Mouse (Mus musculus) activated CD4-positive, CD25-positive, alpha-beta regulatory T cell, adult 4 months (primary cell): ENCODE measurements at regions not wholly inside any gene's neighbourhood (a gene's known extent, or its start where the extent isn't known, plus 50 kb on each side); places are given as distances from the start of the nearest gene placed in this dataset.
A peak's percentile ranks its signal among the peaks of the same experiment; 100 is the strongest.
"Not testable (repeated sequence)": the region's sequence is repeated elsewhere in the genome, so short reads cannot be mapped to it uniquely, and the experiment has no call there.

Experiments used
- ATAC-seq: one replicate; pipeline ENCODE4 v1.8.0; 2017

GRCm38 (mm10) chr12:115121899-115122298 lies 925.6 kb upstream of the Zfp386 start:
- ATAC-seq, result peak; percentile 75

DNA sequence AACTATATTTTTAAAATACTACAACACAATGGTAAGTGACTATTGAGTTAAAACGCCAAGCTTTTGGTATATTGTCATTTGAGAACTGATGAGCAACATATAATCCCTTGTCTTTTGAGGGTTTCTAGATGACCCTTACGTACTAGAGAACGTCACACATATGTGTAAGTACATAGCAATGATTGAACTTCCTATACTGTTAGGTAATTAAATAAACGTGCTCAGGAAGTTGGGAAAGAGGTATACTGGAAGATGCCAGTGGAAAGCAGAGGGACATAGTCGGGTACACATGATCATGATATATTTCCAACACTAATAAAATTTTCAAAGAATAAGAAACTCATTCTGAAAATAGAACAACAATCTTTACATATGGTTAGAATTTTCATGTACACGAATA lies 914.6 kb upstream of the Zfp386 start:
- ATAC-seq, result not testable (repeated sequence)

DNA sequence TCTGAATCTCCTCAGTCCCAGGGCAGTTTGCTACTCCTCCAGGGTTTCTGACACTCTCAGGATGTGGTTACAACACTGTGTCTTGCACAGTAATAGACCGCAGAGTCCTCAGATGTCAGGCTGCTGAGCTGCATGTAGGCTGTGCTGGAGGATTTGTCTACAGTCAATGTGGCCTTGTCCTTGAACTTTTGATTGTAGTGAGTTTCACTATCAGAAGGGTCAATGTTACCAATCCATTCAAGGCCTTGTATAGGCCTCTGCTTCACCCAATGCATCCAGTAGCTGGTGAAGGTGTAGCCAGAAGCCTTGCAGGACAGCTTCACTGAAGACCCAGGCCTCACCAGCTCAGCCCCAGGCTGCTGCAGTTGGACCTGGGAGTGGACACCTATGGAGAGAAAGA lies 902.1 kb upstream of the Zfp386 start:
- peak; percentile 68 for ATAC-seq

- ATAC-seq, result not testable (repeated sequence)
Observed at GRCm38 (mm10) chr12:115146471-115146870, 901.1 kb upstream of the Zfp386 start.

DNA sequence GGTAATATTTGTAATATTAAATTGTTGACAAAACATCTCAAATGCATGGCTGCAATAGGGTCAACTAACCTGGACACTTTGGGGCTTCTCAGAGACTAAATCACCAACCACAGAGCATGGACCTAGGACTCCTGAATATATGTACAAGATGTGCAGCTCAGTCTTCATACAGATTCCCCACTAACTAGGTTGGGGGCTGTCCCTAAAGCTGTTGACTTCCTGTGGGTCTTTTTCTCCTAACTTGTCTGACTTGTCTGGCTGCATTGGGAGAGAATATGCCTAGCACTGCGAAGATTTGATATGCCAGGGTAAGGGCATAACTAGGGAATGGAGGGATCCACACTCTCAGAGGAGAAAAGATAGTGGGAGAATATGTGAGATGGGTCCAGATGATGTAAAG lies 895.6 kb upstream of the Zfp386 start:
- ATAC-seq, result peak; percentile 82

- peak; percentile 36 for ATAC-seq
Observed at GRCm38 (mm10) chr12:115158231-115158630, 889.3 kb upstream of the Zfp386 start.

DNA sequence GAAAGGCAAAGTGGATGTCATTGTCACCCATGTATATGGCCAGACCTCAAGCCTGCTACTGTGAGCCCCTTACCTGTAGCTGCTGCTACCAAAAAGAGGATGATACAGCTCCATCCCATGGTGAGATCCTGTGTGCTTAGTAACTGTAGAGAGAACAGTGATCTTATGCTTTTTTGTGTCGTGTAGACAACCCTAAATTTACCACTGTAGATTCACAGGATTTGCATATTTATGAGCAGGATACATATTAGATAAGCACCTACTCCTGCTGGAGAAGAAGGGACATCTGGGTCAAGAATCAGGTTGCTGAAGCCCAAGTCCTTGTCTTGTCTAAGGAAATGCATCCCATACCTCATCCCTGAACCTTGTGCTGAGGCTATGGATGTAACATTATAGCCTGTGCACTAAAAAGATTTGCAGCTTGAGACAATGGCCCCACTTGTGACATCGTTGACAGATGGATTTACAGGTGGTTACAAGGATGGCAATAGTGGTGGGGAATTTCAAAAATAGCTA lies 888.7 kb upstream of the Zfp386 start:
- ATAC-seq, result not testable (repeated sequence)

DNA sequence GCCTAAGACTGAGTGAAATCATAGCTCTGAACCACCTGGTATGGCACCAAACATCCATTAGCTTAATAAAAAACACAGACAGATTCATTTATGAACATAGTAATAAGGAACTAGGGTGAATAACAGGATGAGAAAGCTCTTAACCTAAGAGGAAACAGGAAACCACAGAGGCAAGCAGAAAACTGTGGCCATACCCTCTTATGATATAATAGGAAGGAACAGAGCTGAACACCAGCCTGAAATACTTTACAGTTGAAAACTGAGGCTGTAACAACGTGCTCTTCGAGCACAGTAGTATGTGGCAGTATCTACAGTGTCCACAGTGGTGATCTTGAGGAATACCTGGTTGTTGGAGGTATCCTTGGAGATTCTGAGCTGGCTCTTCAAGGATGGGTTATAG lies 882.0 kb upstream of the Zfp386 start:
- ATAC-seq, result peak; percentile 93

GRCm38 (mm10) chr12:115166006-115166405 lies 881.5 kb upstream of the Zfp386 start:
- not testable (repeated sequence) for ATAC-seq

DNA sequence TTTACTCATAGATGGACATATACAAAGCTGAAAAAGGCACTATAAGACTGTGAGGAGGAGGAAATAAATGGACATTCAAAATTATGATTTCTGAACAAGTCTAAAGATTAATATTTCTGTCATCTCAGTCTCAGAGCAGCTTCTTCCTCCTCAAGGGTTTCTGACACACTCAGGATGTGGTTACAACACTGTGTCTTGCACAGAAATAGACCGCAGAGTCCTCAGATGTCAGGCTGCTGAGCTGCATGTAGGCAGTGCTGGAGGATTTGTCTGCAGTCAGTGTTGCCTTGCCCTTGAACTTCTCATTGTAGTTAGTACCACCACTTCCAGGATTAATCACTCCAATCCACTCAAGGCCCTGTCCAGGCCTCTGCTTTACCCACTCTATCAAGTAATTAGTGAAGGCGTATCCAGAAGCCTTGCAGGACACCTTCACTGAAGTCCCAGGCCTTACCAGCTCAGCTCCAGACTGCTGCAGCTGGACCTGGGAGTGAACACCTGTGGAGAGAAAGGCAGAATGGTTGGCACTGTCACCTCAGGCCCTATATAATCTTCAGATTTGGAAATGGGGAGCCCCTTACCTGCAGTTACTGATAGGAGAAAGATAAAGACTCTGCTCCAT lies 853.9 kb upstream of the Zfp386 start:
- ATAC-seq, result peak; percentile 78

DNA sequence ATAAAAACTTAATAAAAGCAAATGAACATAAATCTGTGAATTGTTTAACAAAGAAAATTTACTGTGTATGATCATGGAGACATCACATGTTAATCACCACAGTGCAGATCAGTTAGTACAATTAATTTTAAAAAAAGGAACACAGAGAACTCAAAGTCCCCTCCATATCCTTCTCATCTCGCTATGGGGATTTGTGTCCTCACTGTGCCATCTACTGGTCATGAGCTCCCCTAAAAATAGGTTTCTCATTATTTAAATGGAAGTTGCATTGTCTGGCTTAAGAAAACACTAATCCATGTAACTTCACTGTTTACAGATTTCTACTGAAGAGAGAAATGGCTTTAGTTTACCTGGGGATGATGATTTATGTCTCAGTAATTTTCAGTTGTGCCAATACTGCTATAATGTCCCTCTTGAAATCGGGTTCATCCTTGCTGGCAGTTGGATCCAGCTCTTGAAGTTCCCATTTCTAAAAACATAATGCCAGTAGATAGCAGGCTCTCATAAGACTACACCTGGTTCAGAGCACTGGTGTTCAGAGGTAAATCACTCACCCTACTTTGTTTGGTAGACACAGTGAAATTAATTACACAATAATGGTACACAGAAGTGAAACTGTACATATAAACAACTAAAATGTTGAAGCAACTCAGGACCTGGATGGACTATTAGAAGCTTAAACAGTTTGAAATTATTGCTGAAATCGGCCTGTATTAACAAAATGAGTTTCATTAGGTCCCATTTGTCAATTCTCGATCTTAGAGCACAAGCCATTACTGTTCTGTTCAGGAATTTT lies 850.0 kb upstream of the Zfp386 start:
- ATAC-seq, result no peak

- ATAC-seq, result not testable (repeated sequence)
Observed at GRCm38 (mm10) chr12:115207833-115208448, 839.6 kb upstream of the Zfp386 start.

GRCm38 (mm10) chr12:115222671-115223070 lies 824.9 kb upstream of the Zfp386 start:
- ATAC-seq, result no peak

DNA sequence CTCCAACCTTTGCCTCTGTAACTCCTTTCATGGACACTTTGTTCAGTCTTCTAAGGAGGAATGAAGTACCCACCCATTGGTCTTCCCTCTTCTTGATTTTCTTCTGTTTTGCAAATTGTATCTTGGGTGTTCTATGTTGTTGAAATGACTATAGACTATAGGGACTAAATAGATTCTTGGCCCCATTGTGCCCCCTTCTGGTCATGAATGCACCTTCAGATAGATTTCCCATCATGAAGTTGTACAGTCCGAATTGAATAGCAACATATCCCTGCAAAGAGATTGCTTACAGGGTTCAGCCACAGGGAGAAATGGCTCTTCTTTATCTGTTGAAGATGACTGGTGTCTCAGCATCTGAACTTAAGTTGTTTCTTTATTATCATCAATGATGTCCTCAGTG lies 817.6 kb upstream of the Zfp386 start:
- no peak for ATAC-seq

- ATAC-seq, result not testable (repeated sequence)
Observed at GRCm38 (mm10) chr12:115242661-115243060, 804.9 kb upstream of the Zfp386 start.

DNA sequence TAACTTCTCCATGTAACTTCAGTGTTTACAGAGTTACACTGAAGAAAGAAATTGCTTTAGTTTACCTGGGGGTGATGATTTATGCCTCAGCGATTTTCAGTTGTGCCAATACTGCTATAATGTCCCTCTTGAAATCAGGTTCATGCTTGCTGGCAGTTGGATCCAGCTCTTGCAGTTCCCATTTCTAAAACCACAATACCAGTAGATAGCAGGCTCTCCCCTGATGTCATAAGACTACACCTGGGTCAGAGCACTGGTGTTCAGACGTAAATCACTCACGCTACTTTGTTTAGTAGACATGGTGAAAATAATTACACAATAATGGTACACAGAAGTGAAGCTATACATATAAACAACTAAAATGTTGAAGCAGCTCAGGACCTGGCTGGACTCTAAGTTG lies 800.2 kb upstream of the Zfp386 start:
- ATAC-seq, result not testable (repeated sequence)

GRCm38 (mm10) chr12:115257802-115258201 lies 789.7 kb upstream of the Zfp386 start:
- peak; percentile 60 for ATAC-seq

- ATAC-seq, result no peak
Observed at GRCm38 (mm10) chr12:115258744-115259143, 788.8 kb upstream of the Zfp386 start.

- ATAC-seq, result not testable (repeated sequence)
Observed at GRCm38 (mm10) chr12:115262431-115262830, 785.1 kb upstream of the Zfp386 start.

DNA sequence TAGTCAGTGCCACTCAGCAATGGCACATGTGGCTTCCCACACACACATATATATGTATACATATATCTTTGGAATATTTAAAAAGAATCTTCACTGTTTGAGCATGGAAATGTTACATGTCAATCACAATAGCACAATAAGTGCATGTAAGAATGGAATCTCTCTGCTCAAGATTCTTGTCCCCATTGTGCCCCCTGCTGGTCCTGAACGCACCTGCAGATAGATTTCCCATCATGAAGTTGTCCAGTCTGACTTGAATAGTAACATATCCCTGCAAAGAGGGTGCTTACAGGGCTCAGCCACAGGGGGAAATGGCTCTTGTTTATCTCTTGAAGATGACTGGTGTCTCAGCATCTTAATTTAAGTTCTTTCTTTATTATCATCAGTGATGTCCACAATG lies 770.8 kb upstream of the Zfp386 start:
- ATAC-seq, result not testable (repeated sequence)

- peak; percentile 71 for ATAC-seq
Observed at GRCm38 (mm10) chr12:115293772-115294171, 753.8 kb upstream of the Zfp386 start.

DNA sequence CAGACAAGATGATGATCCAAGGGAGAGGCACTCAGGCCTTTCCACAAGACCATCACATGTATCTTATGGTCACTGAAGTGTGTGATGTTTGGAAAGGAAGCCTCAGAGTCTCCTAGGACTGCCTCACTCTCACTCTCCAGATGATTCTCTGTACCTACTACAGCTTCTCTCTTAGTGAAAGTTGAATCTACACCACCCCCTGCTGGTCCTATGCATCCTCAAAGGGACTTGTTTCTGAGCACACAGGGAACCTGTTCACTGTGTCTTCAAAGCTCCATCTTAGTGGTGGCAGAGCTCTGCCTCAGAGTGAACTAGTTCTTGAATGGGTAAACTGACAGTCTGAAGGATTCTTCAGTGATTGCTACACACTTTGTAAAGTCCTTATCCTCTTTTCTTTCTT lies 749.5 kb upstream of the Zfp386 start:
- not testable (repeated sequence) for ATAC-seq

GRCm38 (mm10) chr12:115311956-115312355 lies 735.6 kb upstream of the Zfp386 start:
- peak; percentile 97 for ATAC-seq
